Mouse (Mus musculus) cortical plate, adult 2 months (tissue): Measurements from ENCODE around the gene Nim1k.

Source experiments
- CTCF ChIP-seq: fragments of 200-500 bp; IDR thresholded peaks from 2 replicates; pipeline ENCODE4 v1.5.1; 2011; ENCODE audit warnings: mild to moderate bottlenecking, control low read depth, low read length; ENCODE audit not compliant: insufficient read depth; ENCODE audit errors: extremely low read depth
- POLR2A ChIP-seq: fragments of 200-500 bp; IDR thresholded peaks from 2 replicates; pipeline ENCODE4 v1.6.1; 2011; ENCODE audit warnings: mild to moderate bottlenecking, low read length, control low read depth; ENCODE audit not compliant: insufficient read depth; ENCODE audit errors: extremely low read depth

DNA sequence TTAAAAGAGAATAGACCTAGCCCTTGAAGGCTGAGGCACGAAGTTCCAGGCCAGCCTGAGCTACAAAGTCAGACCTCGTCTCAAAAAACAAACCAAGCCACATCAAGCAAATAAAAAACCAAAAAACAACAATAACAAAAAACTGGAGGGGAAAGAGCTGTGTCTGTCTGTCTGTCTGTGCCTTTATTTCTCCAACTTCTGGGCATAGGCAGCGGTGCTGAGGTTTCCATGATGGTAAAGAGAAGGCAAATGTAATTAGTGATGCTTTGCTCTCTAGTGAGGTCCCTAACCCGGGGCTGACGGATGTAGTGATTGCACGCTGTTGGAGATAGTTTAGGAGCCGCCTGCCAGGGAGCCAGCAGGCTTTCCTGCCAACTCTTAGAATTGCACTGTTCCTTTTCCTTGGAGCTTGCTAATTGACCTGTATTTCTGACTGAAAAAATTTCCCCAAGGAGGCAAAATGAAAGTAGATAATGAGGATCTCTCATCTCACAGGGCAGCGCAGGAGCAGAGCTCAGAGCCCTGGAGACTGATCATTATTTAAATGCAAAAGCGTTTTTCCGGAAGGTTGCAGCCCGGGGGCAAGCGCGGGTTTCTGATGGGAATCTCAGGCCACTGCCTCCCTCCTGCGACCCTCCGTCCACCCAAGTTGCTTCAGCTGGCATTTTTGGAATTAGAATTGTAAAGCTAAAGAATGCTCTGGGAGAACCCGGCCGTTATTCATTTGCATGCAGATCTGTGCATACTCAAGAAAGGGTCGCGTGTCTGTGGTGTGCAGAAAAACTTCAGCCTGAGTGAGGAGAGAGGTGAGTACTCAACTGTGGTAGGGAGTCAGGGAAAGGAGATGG, 14.1 kb downstream of the Nim1k start:
- TF ChIP-seq CTCF = no peak
- TF ChIP-seq POLR2A = no peak
